In the genomic region with DNA sequence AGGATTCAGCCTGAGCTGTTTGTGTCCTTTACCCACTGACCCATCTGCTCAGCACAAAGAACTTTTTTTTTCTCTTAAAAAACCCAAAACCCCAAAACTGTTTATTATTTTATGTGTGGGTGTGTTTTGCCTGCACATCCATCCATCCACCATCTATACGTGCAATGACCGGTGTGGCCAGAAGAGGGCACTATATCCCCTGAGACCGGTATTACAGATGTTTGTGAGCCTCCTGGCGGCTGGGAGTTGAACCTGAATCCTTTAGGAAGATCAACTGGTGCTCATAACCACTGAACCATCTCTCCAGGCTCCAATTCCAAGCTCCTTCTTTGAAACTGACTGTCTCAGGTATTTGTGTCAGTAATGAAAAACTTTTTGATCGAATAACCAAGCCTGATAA, we compare ENCODE assay signal across 8 mouse cellular contexts. TPM values are rescaled to one million over a fixed set of nuclear protein-coding genes. Genes with fewer than 3 reads are reported as not detected.
DNase-seq lines count a peak whose midpoint lies in the region; ATAC-seq and TF ChIP-seq lines count a peak whose summit lies in the region.

No protein-coding gene starts in this region.

- H3K4me2 ChIP-seq in kidney, embryonic 15.5 days, result no peak overlapping the region
- no peak overlapping the region for H3K4me2 ChIP-seq in intestine, postnatal 0 days (replicated peaks; ENCODE audit: low read depth)

- H3K27ac ChIP-seq in kidney, embryonic 15.5 days, result no peak overlapping the region
- no peak overlapping the region for H3K27ac ChIP-seq in intestine, postnatal 0 days (ENCODE audit: low read depth, low read length)
- no peak overlapping the region for H3K27ac ChIP-seq in liver, adult 2 months (replicated peaks; ENCODE audit: insufficient read depth, low read depth, low read length)

- H3K9ac ChIP-seq in kidney, embryonic 15.5 days, result no peak overlapping the region
- H3K9ac ChIP-seq in intestine, postnatal 0 days (ENCODE audit: low read depth, low read length), result no peak overlapping the region
- H3K9ac ChIP-seq in liver, adult 2 months (ENCODE audit: low read depth, low read length), result no peak overlapping the region

- ATAC-seq in kidney, embryonic 15.5 days (replicated peaks; ENCODE audit: low FRiP score), result no peak; the same call in 1 of the 2 replicates
- peak; percentile 42; the same call in 1 of the 2 replicates for ATAC-seq in intestine, postnatal 0 days

- no peaks in the 10 kb centered on the region for H3K4me1 ChIP-seq in kidney, embryonic 15.5 days
- H3K4me1 ChIP-seq in intestine, postnatal 0 days (replicated peaks; ENCODE audit: control insufficient read depth, insufficient read depth, low read length), result no peaks in the 10 kb centered on the region
- no peaks in the 10 kb centered on the region for H3K4me1 ChIP-seq in liver, adult 2 months (ENCODE audit: control insufficient read depth, insufficient read depth, low read length)

- DNase-seq in kidney, adult 18-20 months, result peak; percentile 87
- peak; percentile 85 for DNase-seq in adrenal gland, postnatal 10 days
- peak; percentile 17 to 53 for DNase-seq in frontal cortex, postnatal 14 days (ENCODE audit: low spot score in 2 of 2)
- DNase-seq in liver, adult 2 months (ENCODE audit: extremely low read depth, low read depth, low spot score), result peak; percentile 70
- DNase-seq in ovary, postnatal 10 days (ENCODE audit: low spot score), result peak; percentile 39
- peak; percentile 90 for DNase-seq in thymus, postnatal 14 days

- H3K27me3 ChIP-seq in kidney, embryonic 15.5 days, result no peaks in the 10 kb centered on the region
- H3K27me3 ChIP-seq in intestine, postnatal 0 days (replicated peaks; ENCODE audit: control insufficient read depth, insufficient read depth, low read length), result no peaks in the 10 kb centered on the region
- H3K27me3 ChIP-seq in liver, adult 2 months (ENCODE audit: control insufficient read depth, insufficient read depth, low read length), result no peaks in the 10 kb centered on the region

- H3K79me2 ChIP-seq in liver, adult 2 months (ENCODE audit: control insufficient read depth, insufficient read depth, low read length), result no peaks in the 10 kb centered on the region

- H3K4me3 ChIP-seq in kidney, embryonic 15.5 days (replicated peaks), result no peak overlapping the region
- no peak overlapping the region for H3K4me3 ChIP-seq in intestine, postnatal 0 days (ENCODE audit: low read depth, low read length)
- no peak overlapping the region for H3K4me3 ChIP-seq in liver, adult 2 months (ENCODE audit: insufficient read depth, low read depth, low read length)

- TF ChIP-seq CTCF in intestine, postnatal 0 days (IDR thresholded peaks at IDR 0.05; ENCODE audit: low read depth), result peak; percentile 99
- peak; percentile 88 for TF ChIP-seq CTCF in liver, adult 2 months (IDR thresholded peaks at IDR 0.05; ENCODE audit: low read depth, low read length)

- no peaks in the 10 kb centered on the region for H3K9me3 ChIP-seq in kidney, embryonic 15.5 days (replicated peaks)
- H3K9me3 ChIP-seq in intestine, postnatal 0 days (ENCODE audit: control insufficient read depth), result no peaks in the 10 kb centered on the region

- 20% methylated on average over 5 of the region's 5 CpGs for WGBS in kidney, embryonic 15.5 days
- 19% methylated on average over 5 of the region's 5 CpGs for WGBS in intestine, postnatal 0 days
- WGBS in liver, adult 2 months, result 18% methylated on average over 5 of the region's 5 CpGs

- H3K36me3 ChIP-seq in kidney, embryonic 15.5 days, result no peaks in the 10 kb centered on the region
- H3K36me3 ChIP-seq in intestine, postnatal 0 days (ENCODE audit: control insufficient read depth, insufficient read depth), result no peaks in the 10 kb centered on the region
- no peaks in the 10 kb centered on the region for H3K36me3 ChIP-seq in liver, adult 2 months (ENCODE audit: control insufficient read depth, insufficient read depth, low read length)

- no peak for TF ChIP-seq POLR2A in liver, adult 2 months (IDR thresholded peaks at IDR 0.05; ENCODE audit: extremely low read depth, insufficient read depth, low read length)

RNA-seq across cellular contexts. Expression of a gene that starts 48.0 kb away (rescaled TPM):
- 11.0 and 13.6 TPM in 2 replicates for polyA plus RNA-seq in kidney, embryonic 15.5 days (2015; fragmentation: Nextera tagmentation; extraction: Ambion mirVana)
- 10 to 100 TPM; 21.6 to 23.6 TPM for total RNA-seq in adrenal gland, postnatal 10 days (2021)
- 21.3 and 22.8 TPM in 2 replicates for polyA plus RNA-seq in intestine, postnatal 0 days (2015; fragmentation: Nextera tagmentation; extraction: Ambion mirVana)
- total RNA-seq in liver, adult 2 months (2014; rRNA removed), result 28.9 and 34.8 TPM in 2 replicates
- polyA plus RNA-seq in liver, adult 2 months (2012; rRNA removed), result 6.3 and 8.2 TPM in 2 replicates

Comparison
In these comparisons a context has a peak if more than half of its experiments do, and no peak if none do; other contexts are left out.
1. DNase-seq: peak in every context shown above with its lines; median percentile 90 in thymus, postnatal 14 days; 87 in kidney, adult 18-20 months; 85 in adrenal gland, postnatal 10 days; 70 in liver, adult 2 months; 39 in ovary, postnatal 10 days; 35 in frontal cortex, postnatal 14 days.